Mouse (Mus musculus) spleen, adult 2 months (tissue): ENCODE results near the gene AC161166.1.

Experiments used
- CTCF ChIP-seq: fragments of 200-500 bp; IDR thresholded peaks from 2 replicates; pipeline ENCODE4 v1.5.1; 2011; ENCODE audit warnings: mild to moderate bottlenecking, inconsistent platforms; ENCODE audit not compliant: insufficient read depth, insufficient read length, insufficient replicate concordance; ENCODE audit errors: extremely low read depth
- POLR2A ChIP-seq: fragments of 200-500 bp; IDR thresholded peaks from 2 replicates; pipeline ENCODE4 v1.6.1; 2011; ENCODE audit warnings: low read depth, low read length, inconsistent platforms

- TF ChIP-seq POLR2A (no peak), CTCF (no peak)
These were observed 31.2 kb downstream of the AC161166.1 start for GRCm38 (mm10) chr7:24480986-24481473.
